Mouse (Mus musculus): ENCODE data around the gene Narf. TPM values are rescaled to one million over a fixed set of nuclear protein-coding genes. Genes with fewer than 3 reads are reported as not detected.

Narf gene
- 56.7 and 66.8 TPM in 2 replicates for polyA plus RNA-seq (2015; fragmentation: Nextera tagmentation; extraction: Ambion mirVana)

DNA sequence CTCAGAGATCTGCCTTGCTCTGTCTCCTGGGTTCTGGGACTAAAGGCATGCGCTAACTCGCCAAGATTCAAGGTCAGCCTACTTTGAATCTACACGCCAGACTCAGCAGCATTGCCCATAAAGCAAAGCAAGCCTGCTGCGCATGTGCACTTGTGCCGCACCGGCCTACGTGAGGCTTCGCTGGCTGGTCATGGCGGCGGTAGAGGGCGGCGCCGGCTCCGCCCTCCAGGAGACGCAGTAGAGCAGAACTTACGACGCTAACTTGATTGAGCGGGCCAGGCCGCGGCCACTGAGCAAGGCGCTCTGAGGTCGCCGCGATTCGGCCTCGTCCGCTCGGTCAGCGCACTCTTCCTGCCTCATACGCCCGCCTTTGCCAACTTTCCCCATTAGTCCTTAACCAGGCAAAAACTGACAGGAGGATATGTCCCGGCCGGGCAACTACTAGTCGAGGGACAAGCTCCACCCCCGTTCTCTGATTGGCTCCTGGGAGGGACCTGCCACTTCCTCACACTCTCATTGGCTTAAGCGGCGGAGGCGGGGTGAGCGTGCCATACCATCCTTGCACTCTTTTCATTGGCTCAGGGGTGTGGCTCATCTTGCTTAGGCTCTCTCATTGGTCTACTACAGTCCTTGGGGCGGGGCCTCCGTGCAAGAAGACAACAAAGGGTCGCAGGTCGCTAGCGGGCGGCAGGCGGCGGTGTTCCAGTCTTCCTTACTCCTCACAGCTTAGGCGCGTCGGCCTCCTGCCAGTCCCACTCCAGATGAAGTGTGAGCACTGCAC, at the start of gene Narf:
TSS of gene Narf (plus strand) at position 690 of the 781 bp plus-strand sequence.

GRCm38 (mm10) chr11:121204161-121205006, 32.7 kb upstream of the Narf start, which contains the start of the genes Hexdc and Ogfod3:
Gene Hexdc, plus strand, starts transcription at chr11:121204433.
Gene Ogfod3, minus strand, starts transcription at chr11:121204711.

GRCm38 (mm10) chr11:121229018-121229439, 8.0 kb upstream of the Narf start, which contains the start of gene Cybc1:
Gene Cybc1, minus strand, starts transcription at chr11:121229322.

DNA sequence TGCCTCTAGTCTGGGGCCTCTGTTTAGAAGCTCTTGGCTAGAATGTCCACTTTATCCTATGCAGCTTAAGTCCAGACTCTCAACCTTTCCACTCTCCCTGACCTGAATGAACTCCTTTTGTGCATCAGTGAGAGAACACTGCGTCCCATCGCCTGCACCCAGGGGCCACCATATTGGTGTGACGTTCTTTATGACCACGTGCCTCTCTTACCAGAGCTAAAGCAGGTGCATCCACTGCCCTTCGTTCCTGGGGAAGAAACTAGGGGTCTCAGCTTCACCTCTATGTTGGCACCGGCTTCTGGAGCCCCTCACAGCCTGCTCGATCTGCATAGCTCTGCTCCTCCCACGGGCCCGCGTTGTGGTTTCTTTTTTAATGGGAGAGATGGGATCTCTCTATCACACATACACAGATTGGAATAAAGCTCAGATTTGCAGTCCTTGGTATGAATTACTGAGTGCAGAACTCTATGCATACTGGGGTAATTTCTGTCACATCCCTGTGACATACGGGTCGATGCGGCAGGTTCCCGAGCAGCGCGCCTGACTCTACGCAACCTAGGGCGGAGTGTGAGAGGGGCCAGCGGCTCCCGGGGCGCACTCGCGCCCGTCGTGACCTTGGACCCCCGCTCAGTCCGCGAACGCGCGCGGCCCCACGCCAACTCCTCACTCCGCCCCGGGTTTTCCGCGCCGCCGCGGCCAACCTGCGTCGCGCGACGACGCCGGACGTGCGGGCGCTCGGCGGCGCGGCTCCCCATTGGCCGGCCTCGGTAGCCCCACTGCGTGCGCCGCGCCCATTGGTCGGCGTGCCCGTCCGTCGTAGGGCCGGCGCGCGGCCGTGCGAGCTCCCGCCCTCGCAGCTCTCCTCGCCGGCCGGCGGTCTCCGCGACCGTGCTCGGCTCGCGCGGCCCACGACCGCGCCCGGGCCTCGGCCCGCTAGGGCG, 22.4 kb downstream of the Narf start, which contains the start of gene Foxk2:
TSS of gene Foxk2 (plus strand) at position 831 of the 941 bp plus-strand sequence.

Other genes with a start within 250 kb of the Narf start
- 45.4 and 51.5 TPM in 2 replicates for gene Csnk1d, start 245.9 kb upstream of the Narf start, polyA plus RNA-seq (2015; fragmentation: Nextera tagmentation; extraction: Ambion mirVana)
- gene Cd7, start 197.8 kb upstream of the Narf start, polyA plus RNA-seq (2015; fragmentation: Nextera tagmentation; extraction: Ambion mirVana), result 4.1 and 7.0 TPM in 2 replicates
- 0.19 and 0.29 TPM in 2 replicates for gene Sectm1b, start 173.7 kb upstream of the Narf start, polyA plus RNA-seq (2015; fragmentation: Nextera tagmentation; extraction: Ambion mirVana)
- 0.16 TPM in 1 of 2 replicates, not detected in the other for gene Sectm1a, start 156.0 kb upstream of the Narf start, polyA plus RNA-seq (2015; fragmentation: Nextera tagmentation; extraction: Ambion mirVana)
- 0.06 TPM in 1 of 2 replicates, not detected in the other for gene Tex19.2, start 118.6 kb upstream of the Narf start, polyA plus RNA-seq (2015; fragmentation: Nextera tagmentation; extraction: Ambion mirVana)
- gene Tex19.1, start 91.1 kb upstream of the Narf start, polyA plus RNA-seq (2015; fragmentation: Nextera tagmentation; extraction: Ambion mirVana), result not detected in 2 replicates
- gene Uts2r, start 77.0 kb upstream of the Narf start, polyA plus RNA-seq (2015; fragmentation: Nextera tagmentation; extraction: Ambion mirVana), result not detected in 2 replicates
- gene Hexdc, start 32.8 kb upstream of the Narf start, polyA plus RNA-seq (2015; fragmentation: Nextera tagmentation; extraction: Ambion mirVana), result 3.8 TPM in 2 replicates
- gene Ogfod3, start 32.5 kb upstream of the Narf start, polyA plus RNA-seq (2015; fragmentation: Nextera tagmentation; extraction: Ambion mirVana), result 14.7 and 15.4 TPM in 2 replicates
- 28.1 and 31.3 TPM in 2 replicates for gene Cybc1, start 7.9 kb upstream of the Narf start, polyA plus RNA-seq (2015; fragmentation: Nextera tagmentation; extraction: Ambion mirVana)
- gene Foxk2, start 22.7 kb downstream of the Narf start, polyA plus RNA-seq (2015; fragmentation: Nextera tagmentation; extraction: Ambion mirVana), result 4.7 and 5.0 TPM in 2 replicates
- 26.8 and 35.3 TPM in 2 replicates for gene Wdr45b, start 117.2 kb downstream of the Narf start, polyA plus RNA-seq (2015; fragmentation: Nextera tagmentation; extraction: Ambion mirVana)
- gene Rab40b, start 151.0 kb downstream of the Narf start, polyA plus RNA-seq (2015; fragmentation: Nextera tagmentation; extraction: Ambion mirVana), result 1.3 and 2.7 TPM in 2 replicates
- gene Fn3krp, start 184.1 kb downstream of the Narf start, polyA plus RNA-seq (2015; fragmentation: Nextera tagmentation; extraction: Ambion mirVana), result 29.8 and 35.5 TPM in 2 replicates
- 40.1 and 43.0 TPM in 2 replicates for gene Fn3k, start 197.7 kb downstream of the Narf start, polyA plus RNA-seq (2015; fragmentation: Nextera tagmentation; extraction: Ambion mirVana)
- 25.2 and 26.2 TPM in 2 replicates for gene Tbcd, start 214.7 kb downstream of the Narf start, polyA plus RNA-seq (2015; fragmentation: Nextera tagmentation; extraction: Ambion mirVana)